15 mouse cellular contexts compared by ENCODE assay signal in the genomic region with DNA sequence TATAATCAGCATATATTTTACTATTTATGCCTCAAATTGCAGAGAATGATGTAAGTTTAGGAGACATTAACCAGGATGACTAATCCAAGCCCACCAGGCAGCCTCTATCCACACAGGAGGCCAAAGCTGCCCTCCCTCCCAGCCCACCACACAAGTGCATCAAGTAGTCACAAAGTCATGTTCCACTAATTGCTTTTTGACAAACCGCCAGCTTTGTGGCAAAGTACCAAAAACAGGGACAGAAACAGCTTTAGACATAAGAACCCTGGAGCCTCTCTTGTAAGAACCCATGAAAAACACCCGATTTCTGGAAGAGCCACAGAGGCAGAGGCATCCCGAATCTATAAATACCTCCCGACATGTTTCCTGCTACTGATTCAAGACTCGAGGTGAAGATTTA. TPM values are rescaled to one million over a fixed set of nuclear protein-coding genes. Genes with fewer than 3 reads are reported as not detected.
DNase-seq lines count a peak whose midpoint lies in the region; ATAC-seq and TF ChIP-seq lines count a peak whose summit lies in the region.
"Had no signal": no experiment of that assay in that cellular context is flagged by ENCODE, and none has a peak within 500 bp of the region (broad histone marks: within the 10 kb centered on the region; RNA-seq: fewer than 3 reads in every experiment).

No protein-coding gene starts in this region.

- H3K36me3 ChIP-seq in hindbrain, embryonic 14.5 days (replicated peaks; ENCODE audit: control insufficient read depth, insufficient read depth): no peaks in the 10 kb centered on the region
- H3K36me3 ChIP-seq in hindbrain, embryonic 11.5 days (ENCODE audit: control insufficient read depth, insufficient read depth, low read length): no peaks in the 10 kb centered on the region
- H3K36me3 ChIP-seq in kidney, embryonic 15.5 days: no peaks in the 10 kb centered on the region
- H3K36me3 ChIP-seq in myocyte (ENCODE audit: control insufficient read depth, insufficient read depth): no peaks in the 10 kb centered on the region
- H3K36me3 ChIP-seq: hindbrain, embryonic 15.5 days; liver, embryonic 15.5 days; midbrain, embryonic 15.5 days; stomach, embryonic 15.5 days had no signal

- intact Hi-C loops in heart, postnatal 25 days (cut with DNase I): no loop called here

- H3K27me3 ChIP-seq in hindbrain, embryonic 14.5 days (ENCODE audit: control insufficient read depth, insufficient read depth, low read length): no peaks in the 10 kb centered on the region
- no peaks in the 10 kb centered on the region for H3K27me3 ChIP-seq in hindbrain, embryonic 11.5 days (ENCODE audit: control insufficient read depth, insufficient read depth, low read length)
- H3K27me3 ChIP-seq in kidney, embryonic 15.5 days: no peaks in the 10 kb centered on the region; the same call in 1 of the 2 replicates
- H3K27me3 ChIP-seq in myocyte (ENCODE audit: control insufficient read depth, insufficient read depth, insufficient read length): no peaks in the 10 kb centered on the region
- H3K27me3 ChIP-seq: hindbrain, embryonic 15.5 days; liver, embryonic 15.5 days; midbrain, embryonic 15.5 days had no signal

- TF ChIP-seq POLR2A in myocyte (IDR thresholded peaks at IDR 0.05; ENCODE audit: insufficient read length, low read depth): no peak

- WGBS in hindbrain, embryonic 14.5 days: 68% methylated on average over 5 of the region's 5 CpGs
- WGBS in hindbrain, embryonic 11.5 days: 81% methylated on average over 5 of the region's 5 CpGs
- WGBS in kidney, embryonic 15.5 days: 34% methylated on average over 5 of the region's 5 CpGs

- peak; percentile 58 for DNase-seq in hindbrain, embryonic 14.5 days (ENCODE audit: low spot score)
- DNase-seq in hindbrain, embryonic 11.5 days (ENCODE audit: low spot score): no peak
- peak; percentile 38 for DNase-seq in lung, postnatal 14 days
- no peak for DNase-seq in lung, adult 18-20 months
- no peak for DNase-seq in heart, postnatal 25 days (ENCODE audit: low spot score)
- DNase-seq: heart, adult 2 months; right cerebral cortex, postnatal 14 days had no signal

- no peak for ATAC-seq in hindbrain, embryonic 14.5 days (ENCODE audit: low FRiP score)
- ATAC-seq in hindbrain, embryonic 11.5 days (ENCODE audit: low FRiP score): no peak
- no peak for ATAC-seq in kidney, embryonic 15.5 days (replicated peaks; ENCODE audit: low FRiP score)
- ATAC-seq: activated CD4-positive, CD25-positive, alpha-beta regulatory T cell, adult 4 months; midbrain, embryonic 15.5 days had no signal

- H3K27ac ChIP-seq in hindbrain, embryonic 14.5 days: no peak overlapping the region
- H3K27ac ChIP-seq in hindbrain, embryonic 11.5 days (ENCODE audit: low read depth, low read length): no peak overlapping the region
- 0 out of 2 replicates have a peak overlapping the region, but pooled peaks have one; percentile 28 for H3K27ac ChIP-seq in kidney, embryonic 15.5 days
- H3K27ac ChIP-seq: heart, adult 2 months; hindbrain, embryonic 15.5 days; liver, embryonic 15.5 days; midbrain, embryonic 15.5 days; stomach, embryonic 15.5 days had no signal

- H3K9me3 ChIP-seq in hindbrain, embryonic 14.5 days (ENCODE audit: control insufficient read depth, low read length): 0 out of 2 replicates have a peak, but pooled peaks cover 3% of the 10 kb centered on the region
- no peaks in the 10 kb centered on the region for H3K9me3 ChIP-seq in hindbrain, embryonic 11.5 days (ENCODE audit: control insufficient read depth, low read length)
- H3K9me3 ChIP-seq in kidney, embryonic 15.5 days (replicated peaks): no peaks in the 10 kb centered on the region; the same call in 1 of the 2 replicates
- H3K9me3 ChIP-seq: hindbrain, embryonic 15.5 days; liver, embryonic 15.5 days; midbrain, embryonic 15.5 days had no signal

- H3K4me2 ChIP-seq in hindbrain, embryonic 14.5 days (replicated peaks): no peak overlapping the region
- H3K4me2 ChIP-seq in hindbrain, embryonic 11.5 days (replicated peaks; ENCODE audit: low read depth, low read length): no peak overlapping the region
- H3K4me2 ChIP-seq in kidney, embryonic 15.5 days: no peak overlapping the region
- H3K4me2 ChIP-seq in myocyte (ENCODE audit: low read depth): peak overlapping the region; percentile 40
- H3K4me2 ChIP-seq: hindbrain, embryonic 15.5 days; liver, embryonic 15.5 days; midbrain, embryonic 15.5 days; stomach, embryonic 15.5 days had no signal

- H3K4me1 ChIP-seq in hindbrain, embryonic 14.5 days (replicated peaks; ENCODE audit: control insufficient read depth, insufficient read depth, low read length): no peaks in the 10 kb centered on the region
- peaks cover 8% of the 10 kb centered on the region for H3K4me1 ChIP-seq in hindbrain, embryonic 11.5 days (replicated peaks; ENCODE audit: control insufficient read depth, insufficient read depth, low read length)
- H3K4me1 ChIP-seq in kidney, embryonic 15.5 days: peaks cover 24% of the 10 kb centered on the region

- H3K4me3 ChIP-seq in hindbrain, embryonic 14.5 days (replicated peaks; ENCODE audit: low read length): no peak overlapping the region
- no peak overlapping the region for H3K4me3 ChIP-seq in hindbrain, embryonic 11.5 days (ENCODE audit: low read depth, low read length)
- H3K4me3 ChIP-seq in kidney, embryonic 15.5 days (replicated peaks): no peak overlapping the region
- H3K4me3 ChIP-seq in myocyte: no peak overlapping the region
- H3K4me3 ChIP-seq: heart, adult 2 months; hindbrain, embryonic 15.5 days; liver, embryonic 15.5 days; midbrain, embryonic 15.5 days; stomach, embryonic 15.5 days had no signal

- no peak overlapping the region for H3ac ChIP-seq in myocyte (ENCODE audit: control insufficient read depth, insufficient read length)

- no peaks in the 10 kb centered on the region for H3K79me2 ChIP-seq in myocyte (ENCODE audit: control insufficient read depth, insufficient read depth)

- H3K9ac ChIP-seq in hindbrain, embryonic 14.5 days: no peak overlapping the region
- no peak overlapping the region for H3K9ac ChIP-seq in hindbrain, embryonic 11.5 days (ENCODE audit: low read depth, low read length)
- no peak overlapping the region for H3K9ac ChIP-seq in kidney, embryonic 15.5 days
- H3K9ac ChIP-seq: hindbrain, embryonic 15.5 days; liver, embryonic 15.5 days; midbrain, embryonic 15.5 days; stomach, embryonic 15.5 days had no signal

TF ChIP-seq in myocyte, 11 proteins besides CTCF, POLR2A, EP300 and RAD21:
- TF ChIP-seq USF1 (IDR thresholded peaks at IDR 0.05; ENCODE audit: low read depth) (no peak), TCF12 (IDR thresholded peaks at IDR 0.05; ENCODE audit: insufficient read depth, poor library complexity, severe bottlenecking) (no peak), CEBPB (IDR thresholded peaks at IDR 0.05; ENCODE audit: insufficient read depth, poor library complexity, severe bottlenecking) (0 out of 2 replicates have a peak, but pooled peaks have one; percentile 37), POLR2AphosphoS2 (IDR thresholded peaks at IDR 0.05; ENCODE audit: insufficient read length, low read depth) (no peak), MYOD1 (IDR thresholded peaks at IDR 0.05; ENCODE audit: control insufficient read depth in 1 of 3, insufficient read length in 2 of 3, low read depth in 2 of 3) (no peak), MYOG (IDR thresholded peaks at IDR 0.05; ENCODE audit: control insufficient read depth in 1 of 3, insufficient read depth in 1 of 3, insufficient read length in 2 of 3, low read depth in 2 of 3) (no peak), E2F4 (IDR thresholded peaks at IDR 0.05; ENCODE audit: insufficient read depth) (no peak), MAX (IDR thresholded peaks at IDR 0.05; ENCODE audit: low read depth) (no peak)

RNA-seq across cellular contexts. Expression of gene Sstr2, which starts 8.9 kb away (rescaled TPM):
- polyA plus RNA-seq in hindbrain, embryonic 14.5 days (2014; fragmentation: Nextera tagmentation; extraction: Ambion mirVana): 19.4 and 23.9 TPM in 2 replicates
- polyA plus RNA-seq in hindbrain, embryonic 11.5 days (2014; fragmentation: Nextera tagmentation; extraction: Ambion mirVana): 36.9 and 41.9 TPM in 2 replicates
- 0.51 and 1.1 TPM in 2 replicates for polyA plus RNA-seq in kidney, embryonic 15.5 days (2015; fragmentation: Nextera tagmentation; extraction: Ambion mirVana)
- 5.3 TPM for polyA plus RNA-seq in myocyte (2012; fragmentation: generic; extraction: Trizol)
- not detected for total RNA-seq in heart, postnatal 25 days (2021)
- total RNA-seq: heart, adult 2 months; neutrophil, adult 5-6 weeks had no signal
- polyA plus RNA-seq: activated CD4-positive, CD25-positive, alpha-beta regulatory T cell, adult 4 months; heart, adult 2 months had no signal

RNA-seq across cellular contexts. Expression of gene Cog1, which starts 38.7 kb away (rescaled TPM):
- 38.0 and 41.9 TPM in 2 replicates for polyA plus RNA-seq in hindbrain, embryonic 14.5 days (2014; fragmentation: Nextera tagmentation; extraction: Ambion mirVana)
- 37.6 and 37.8 TPM in 2 replicates for polyA plus RNA-seq in hindbrain, embryonic 11.5 days (2014; fragmentation: Nextera tagmentation; extraction: Ambion mirVana)
- 23.6 and 25.6 TPM in 2 replicates for polyA plus RNA-seq in kidney, embryonic 15.5 days (2015; fragmentation: Nextera tagmentation; extraction: Ambion mirVana)
- polyA plus RNA-seq in myocyte (2012; fragmentation: generic; extraction: Trizol): 25.6 TPM
- 10 to 100 TPM; 16.4 to 17.1 TPM for total RNA-seq in heart, postnatal 25 days (2021)

RNA-seq across cellular contexts. Expression of gene Slc39a11, which starts 39.6 kb away (rescaled TPM):
- 25.5 and 30.2 TPM in 2 replicates for polyA plus RNA-seq in hindbrain, embryonic 14.5 days (2014; fragmentation: Nextera tagmentation; extraction: Ambion mirVana)
- polyA plus RNA-seq in hindbrain, embryonic 11.5 days (2014; fragmentation: Nextera tagmentation; extraction: Ambion mirVana): 20.1 and 20.4 TPM in 2 replicates
- 22.0 and 22.2 TPM in 2 replicates for polyA plus RNA-seq in kidney, embryonic 15.5 days (2015; fragmentation: Nextera tagmentation; extraction: Ambion mirVana)
- polyA plus RNA-seq in myocyte (2012; fragmentation: generic; extraction: Trizol): 15.7 TPM
- 1 to 10 TPM; 2.7 to 3.8 TPM for total RNA-seq in heart, postnatal 25 days (2021)

Comparison
In these comparisons a context has a peak if more than half of its experiments do, and no peak if none do; other contexts are left out.
1. DNase-seq: peak in hindbrain, embryonic 14.5 days (single experiment) and lung, postnatal 14 days (single experiment); none in hindbrain, embryonic 11.5 days (single experiment), lung, adult 18-20 months (0 of 2) and heart, postnatal 25 days (single experiment).